ENCODE assay signal across 14 mouse cellular contexts in genomic region chr13:20398311-20398710, GRCm38 (mm10).
DNase-seq lines count a peak whose midpoint lies in the region; ATAC-seq lines count a peak whose summit lies in the region.
"Had no signal": no experiment of that assay in that cellular context is flagged by ENCODE, and none has a peak within 500 bp of the region (broad histone marks: within the 10 kb centered on the region; RNA-seq: fewer than 3 reads in every experiment).

No protein-coding gene starts in this region.

- no peaks in the 10 kb centered on the region for H3K36me3 ChIP-seq in heart, embryonic 11.5 days (ENCODE audit: control insufficient read depth, insufficient read depth, low read length)
- H3K36me3 ChIP-seq: forebrain, embryonic 12.5 days; limb, embryonic 13.5 days had no signal

- intact Hi-C loops in left cerebral cortex, postnatal 25 days (cut with DNase I): loop anchor here (2.0 to 10.0 kb wide), 3 partner anchors 34 to 66 kb away; no protein-coding TSS in a partner anchor

- no peak overlapping the region for H3K9ac ChIP-seq in heart, embryonic 11.5 days (ENCODE audit: low read depth, low read length)
- H3K9ac ChIP-seq: forebrain, embryonic 12.5 days; limb, embryonic 13.5 days had no signal

- H3K9me3 ChIP-seq in heart, embryonic 11.5 days (replicated peaks; ENCODE audit: control insufficient read depth, low read length): no peaks in the 10 kb centered on the region
- H3K9me3 ChIP-seq: forebrain, embryonic 12.5 days; limb, embryonic 13.5 days had no signal

- no peak overlapping the region for H3K4me3 ChIP-seq in heart, embryonic 11.5 days (ENCODE audit: low read depth, low read length)
- H3K4me3 ChIP-seq: forebrain, embryonic 12.5 days; limb, embryonic 13.5 days had no signal

- DNase-seq in heart, adult 8-10 months (ENCODE audit: low spot score): peak; percentile 22
- DNase-seq in NIH3T3 (ENCODE audit: low read depth): peak; percentile 37
- peak; percentile 42 to 57 for DNase-seq in adrenal gland, postnatal 36 days
- peak; percentile 17 to 74 for DNase-seq in left cerebral cortex, postnatal 25 days (ENCODE audit: low spot score in 2 of 2)
- DNase-seq in B cell, adult 2 months: no peak
- no peak for DNase-seq in layer of hippocampus, adult 11-12 months (ENCODE audit: low spot score)
- no peak for DNase-seq in cerebellum, postnatal 36 days
- DNase-seq: embryo, embryonic 11 days; kidney, postnatal 4 days had no signal

- no peaks in the 10 kb centered on the region for H3K4me1 ChIP-seq in heart, embryonic 11.5 days (ENCODE audit: control insufficient read depth, insufficient read depth, low read length)
- H3K4me1 ChIP-seq: forebrain, embryonic 12.5 days; limb, embryonic 13.5 days had no signal

- no peak overlapping the region for H3K4me2 ChIP-seq in heart, embryonic 11.5 days
- H3K4me2 ChIP-seq: forebrain, embryonic 12.5 days; limb, embryonic 13.5 days had no signal

- H3K27me3 ChIP-seq in heart, embryonic 11.5 days (ENCODE audit: control insufficient read depth, insufficient read depth, low read length): no peaks in the 10 kb centered on the region
- H3K27me3 ChIP-seq: forebrain, embryonic 12.5 days; limb, embryonic 13.5 days had no signal

- 83% methylated on average over 4 of the region's 4 CpGs for WGBS in heart, embryonic 11.5 days (ENCODE audit: insufficient replicate concordance)

- no peak for ATAC-seq in heart, embryonic 11.5 days (replicated peaks; ENCODE audit: insufficient number of reproducible peaks, low FRiP score, low TSS enrichment)
- ATAC-seq: inflammation-experienced regulatory T-cells, adult 6 months had no signal

- no peak overlapping the region for H3K27ac ChIP-seq in heart, embryonic 11.5 days (ENCODE audit: low read depth, low read length)
- H3K27ac ChIP-seq: forebrain, embryonic 12.5 days; limb, embryonic 13.5 days; macrophage had no signal

Comparison
In these comparisons a context has a peak if more than half of its experiments do, and no peak if none do; other contexts are left out.
1. DNase-seq: peak in heart, adult 8-10 months (single experiment), NIH3T3 (single experiment), adrenal gland, postnatal 36 days (2 of 2) and left cerebral cortex, postnatal 25 days (2 of 2); none in B cell, adult 2 months (0 of 2), layer of hippocampus, adult 11-12 months (single experiment) and cerebellum, postnatal 36 days (0 of 2).